Mouse (Mus musculus): ENCODE data around the gene Hinfp. TPM values are rescaled to one million over a fixed set of nuclear protein-coding genes. Genes with fewer than 3 reads are reported as not detected.

Gene Hinfp
- polyA plus RNA-seq, 1 experiment: 27.6 TPM

- TF ChIP-seq CTCF (IDR thresholded peaks at IDR 0.05; ENCODE audit: extremely low read depth, insufficient read depth, low read length): no peak
- TF ChIP-seq POLR2A (IDR thresholded peaks at IDR 0.05; ENCODE audit: extremely low read depth, insufficient read depth, low read length): peak; percentile 26; the same call in 1 of the 2 replicates
- H3K27ac ChIP-seq (ENCODE audit: insufficient read depth, low read length): peak within 1 kb of the TSS; percentile 13
- H3K4me1 ChIP-seq (ENCODE audit: control insufficient read depth, insufficient read depth, low read length): peaks cover 4% of the 10 kb centered on the region; the same call in 1 of the 2 replicates
- peak within 1 kb of the TSS; percentile 87 for H3K4me3 ChIP-seq (ENCODE audit: insufficient read depth, low read length)
Measured at GRCm38 (mm10) chr9:44288076-44288958, 17.2 kb downstream of the Hinfp start, which contains the start of gene Abcg4. Gene Abcg4 (minus strand): TSS chr9:44288615.

GRCm38 (mm10) chr9:44287401-44288075, 17.9 kb downstream of the Hinfp start:
- Histone ChIP-seq H3K4me3 (ENCODE audit: insufficient read depth, low read length) (peak overlapping the region; percentile 87), H3K27ac (ENCODE audit: insufficient read depth, low read length) (peak overlapping the region; percentile 13), H3K4me1 (ENCODE audit: control insufficient read depth, insufficient read depth, low read length) (peaks cover 4% of the 10 kb centered on the region; the same call in 1 of the 2 replicates)
- no peak for TF ChIP-seq CTCF (IDR thresholded peaks at IDR 0.05; ENCODE audit: extremely low read depth, insufficient read depth, low read length)
- no peak for TF ChIP-seq POLR2A (IDR thresholded peaks at IDR 0.05; ENCODE audit: extremely low read depth, insufficient read depth, low read length)

DNA sequence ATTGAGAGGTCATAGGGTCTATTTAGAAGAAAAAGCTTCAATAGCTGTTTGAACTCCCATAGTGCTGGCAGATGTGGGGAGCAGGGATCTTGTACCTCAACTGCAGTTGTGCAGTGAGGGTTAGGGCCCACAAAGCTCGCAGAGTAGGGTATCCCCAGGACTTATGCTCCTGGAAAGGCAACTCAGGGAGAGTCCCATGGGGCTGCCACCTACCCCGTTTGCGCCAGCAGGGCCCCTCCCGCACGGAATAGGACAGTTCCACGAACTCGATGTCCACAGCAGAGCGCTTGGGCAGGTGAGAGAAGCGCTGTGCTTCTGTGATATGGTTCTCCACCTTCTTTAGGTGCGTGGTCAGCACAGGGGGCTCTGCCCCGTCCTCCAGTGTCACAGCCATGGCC, 18.5 kb downstream of the Hinfp start:
- Histone ChIP-seq H3K4me3 (ENCODE audit: insufficient read depth, low read length) (peak overlapping the region; percentile 87), H3K4me1 (ENCODE audit: control insufficient read depth, insufficient read depth, low read length) (peaks cover 4% of the 10 kb centered on the region; the same call in 1 of the 2 replicates), H3K27ac (ENCODE audit: insufficient read depth, low read length) (0 out of 2 replicates have a peak overlapping the region, but pooled peaks have one; percentile 13)
- TF ChIP-seq POLR2A (IDR thresholded peaks at IDR 0.05; ENCODE audit: extremely low read depth, insufficient read depth, low read length) (no peak), CTCF (IDR thresholded peaks at IDR 0.05; ENCODE audit: extremely low read depth, insufficient read depth, low read length) (no peak)

DNA sequence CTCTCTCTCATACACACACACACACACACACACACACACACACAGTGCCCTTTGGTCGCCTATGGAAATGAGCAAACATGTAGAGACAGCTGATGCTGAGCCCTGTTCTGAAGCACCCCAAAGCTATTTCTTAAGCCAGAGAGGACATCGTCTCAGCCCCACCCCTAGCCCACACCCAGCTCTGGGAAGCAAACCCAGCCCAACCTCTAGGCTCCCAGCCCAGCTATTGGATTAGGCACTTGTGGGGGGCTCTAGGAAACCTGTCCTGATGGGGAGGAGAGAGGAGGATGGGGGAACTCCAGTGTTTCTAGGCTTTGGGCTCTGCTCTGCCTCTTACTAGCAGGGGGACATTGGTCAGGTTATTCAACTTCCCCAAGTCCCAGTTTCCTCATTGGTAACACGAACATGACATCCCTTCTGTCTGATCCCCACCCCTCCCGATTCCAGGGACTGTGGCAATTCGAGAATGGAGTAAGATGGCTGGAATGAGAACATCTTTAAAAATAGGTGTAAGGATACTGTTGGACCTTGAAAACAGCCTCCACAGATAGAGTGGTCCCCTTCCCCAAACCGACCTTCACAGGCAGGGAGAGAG, 19.1 kb downstream of the Hinfp start:
- no peak overlapping the region for H3K27ac ChIP-seq (ENCODE audit: insufficient read depth, low read length)
- TF ChIP-seq CTCF (IDR thresholded peaks at IDR 0.05; ENCODE audit: extremely low read depth, insufficient read depth, low read length): no peak
- no peak for TF ChIP-seq POLR2A (IDR thresholded peaks at IDR 0.05; ENCODE audit: extremely low read depth, insufficient read depth, low read length)

GRCm38 (mm10) chr9:44283183-44283582, 22.3 kb downstream of the Hinfp start:
- TF ChIP-seq CTCF (IDR thresholded peaks at IDR 0.05; ENCODE audit: extremely low read depth, insufficient read depth, low read length): no peak
- Histone ChIP-seq H3K4me1 (ENCODE audit: control insufficient read depth, insufficient read depth, low read length) (peaks cover 2% of the 10 kb centered on the region; the same call in 1 of the 2 replicates), H3K4me3 (ENCODE audit: insufficient read depth, low read length) (no peak overlapping the region), H3K27ac (ENCODE audit: insufficient read depth, low read length) (no peak overlapping the region)

More for the DNA sequence above, 19.1 kb downstream of the Hinfp start:
- peaks cover 4% of the 10 kb centered on the region; the same call in 1 of the 2 replicates for H3K4me1 ChIP-seq (ENCODE audit: control insufficient read depth, insufficient read depth, low read length)
- H3K4me3 ChIP-seq (ENCODE audit: insufficient read depth, low read length): peak overlapping the region; percentile 87

DNA sequence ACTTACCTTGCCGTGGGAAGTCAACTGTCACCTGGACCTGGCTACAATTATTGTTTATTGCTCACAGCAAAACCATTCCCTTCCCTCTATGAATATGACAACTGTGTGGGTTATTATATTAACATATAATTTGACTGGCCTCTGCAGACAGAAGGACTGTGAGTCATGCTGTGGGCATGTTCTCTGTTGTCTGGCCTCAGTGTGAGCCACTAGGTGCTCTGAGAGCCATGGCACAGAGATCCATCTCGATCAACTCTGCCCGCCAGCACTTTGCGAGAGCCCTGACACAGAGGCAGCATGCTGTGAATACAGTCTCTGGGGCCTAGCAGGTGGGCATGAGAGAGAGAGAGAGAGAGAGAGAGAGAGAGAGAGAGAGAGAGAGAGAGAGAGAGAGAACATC, 35.5 kb downstream of the Hinfp start:
- no peak overlapping the region for H3K27ac ChIP-seq (ENCODE audit: insufficient read depth, low read length)

DNA sequence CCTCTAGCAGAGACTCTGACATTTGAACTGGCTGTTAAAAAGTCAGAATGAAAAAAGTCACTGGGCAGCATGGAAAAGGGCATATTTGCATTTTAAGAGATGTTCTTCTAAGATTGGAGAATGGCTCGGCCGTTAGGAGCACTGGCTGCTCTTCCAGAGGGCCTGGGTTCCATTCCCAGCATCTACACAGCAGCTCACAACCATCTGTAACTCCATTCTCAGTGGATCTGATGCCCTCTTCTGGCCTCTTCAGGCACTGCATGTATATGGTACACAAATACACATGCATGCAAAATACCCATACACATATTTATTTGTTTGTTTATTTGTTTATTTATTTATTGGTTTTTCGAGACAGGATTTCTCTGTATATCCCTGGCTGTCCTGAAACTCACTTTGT, 36.4 kb downstream of the Hinfp start:
- H3K4me1 ChIP-seq (ENCODE audit: control insufficient read depth, insufficient read depth, low read length): peaks cover 7% of the 10 kb centered on the region
- H3K27ac ChIP-seq (ENCODE audit: insufficient read depth, low read length): no peak overlapping the region
- TF ChIP-seq POLR2A (IDR thresholded peaks at IDR 0.05; ENCODE audit: extremely low read depth, insufficient read depth, low read length) (no peak), CTCF (IDR thresholded peaks at IDR 0.05; ENCODE audit: extremely low read depth, insufficient read depth, low read length) (peak; percentile 25; the same call in 1 of the 2 replicates)
- H3K4me3 ChIP-seq (ENCODE audit: insufficient read depth, low read length): no peak overlapping the region

More for the DNA sequence above, 35.5 kb downstream of the Hinfp start:
- peaks cover 7% of the 10 kb centered on the region for H3K4me1 ChIP-seq (ENCODE audit: control insufficient read depth, insufficient read depth, low read length)
- no peak overlapping the region for H3K4me3 ChIP-seq (ENCODE audit: insufficient read depth, low read length)
- TF ChIP-seq POLR2A (IDR thresholded peaks at IDR 0.05; ENCODE audit: extremely low read depth, insufficient read depth, low read length): no peak
- TF ChIP-seq CTCF (IDR thresholded peaks at IDR 0.05; ENCODE audit: extremely low read depth, insufficient read depth, low read length): no peak

- Histone ChIP-seq H3K4me1 (ENCODE audit: control insufficient read depth, insufficient read depth, low read length) (peaks cover 7% of the 10 kb centered on the region), H3K4me3 (ENCODE audit: insufficient read depth, low read length) (peak within 1 kb of the TSS; percentile 26), H3K27ac (ENCODE audit: insufficient read depth, low read length) (peak within 1 kb of the TSS; percentile 85)
- TF ChIP-seq POLR2A (IDR thresholded peaks at IDR 0.05; ENCODE audit: extremely low read depth, insufficient read depth, low read length) (no peak), CTCF (IDR thresholded peaks at IDR 0.05; ENCODE audit: extremely low read depth, insufficient read depth, low read length) (no peak)
Measured at GRCm38 (mm10) chr9:44268432-44268831, 37.0 kb downstream of the Hinfp start, which contains the start of gene Nlrx1. Gene Nlrx1 (minus strand): TSS chr9:44268599.

DNA sequence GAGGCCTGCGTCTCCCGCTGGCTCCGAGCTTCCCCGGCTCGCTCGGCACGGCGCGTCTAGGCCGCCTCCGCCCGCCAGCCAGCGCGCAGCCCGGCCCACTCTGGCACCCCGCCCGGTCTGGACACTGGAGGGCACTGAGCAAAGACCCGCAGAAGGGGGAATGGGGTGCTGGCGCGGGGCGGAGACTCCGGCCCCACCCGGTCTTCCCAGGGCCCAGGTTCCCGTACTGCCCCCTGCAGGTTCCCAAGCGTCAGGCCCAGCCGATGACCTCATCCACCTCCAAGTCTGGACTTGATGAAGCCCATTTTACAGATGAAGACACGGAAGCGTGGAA, 37.5 kb downstream of the Hinfp start:
- TF ChIP-seq CTCF (IDR thresholded peaks at IDR 0.05; ENCODE audit: extremely low read depth, insufficient read depth, low read length) (peak; percentile 48), POLR2A (IDR thresholded peaks at IDR 0.05; ENCODE audit: extremely low read depth, insufficient read depth, low read length) (0 out of 2 replicates have a peak, but pooled peaks have one; percentile 12)
- peak overlapping the region; percentile 85 for H3K27ac ChIP-seq (ENCODE audit: insufficient read depth, low read length)
- peaks cover 7% of the 10 kb centered on the region for H3K4me1 ChIP-seq (ENCODE audit: control insufficient read depth, insufficient read depth, low read length)
- H3K4me3 ChIP-seq (ENCODE audit: insufficient read depth, low read length): peak overlapping the region; percentile 26

All from cortical plate, adult 2 months (tissue).